Mouse (Mus musculus): ENCODE results near the gene Kirrel2.

Gene Kirrel2

GRCm38 (mm10) chr7:30453327-30453726 is 4.2 kb downstream of the Kirrel2 start:
- DNase-seq (ENCODE audit: low read depth, low spot score), result no peak

- DNase-seq (ENCODE audit: low read depth, low spot score), result no peak
Measured at GRCm38 (mm10) chr7:30450241-30450640, 7.2 kb downstream of the Kirrel2 start.

GRCm38 (mm10) chr7:30444971-30445751 is 12.3 kb downstream of the Kirrel2 start, which contains the start of gene Aplp1:
TSS of gene Aplp1 (minus strand) at chr7:30445535.
- DNase-seq (ENCODE audit: low read depth, low spot score), result no peak

- DNase-seq (ENCODE audit: low read depth, low spot score), result peak; percentile 71
Measured at GRCm38 (mm10) chr7:30444154-30444970, 13.1 kb downstream of the Kirrel2 start.

- no peak for DNase-seq (ENCODE audit: low read depth, low spot score)
Measured at GRCm38 (mm10) chr7:30443696-30444095, 13.8 kb downstream of the Kirrel2 start.

- peak; percentile 64 for DNase-seq (ENCODE audit: low read depth, low spot score)
Measured at GRCm38 (mm10) chr7:30440697-30441096, 16.8 kb downstream of the Kirrel2 start.

GRCm38 (mm10) chr7:30439734-30440133 is 17.8 kb downstream of the Kirrel2 start:
- DNase-seq (ENCODE audit: low read depth, low spot score), result no peak

GRCm38 (mm10) chr7:30436879-30437278 is 20.6 kb downstream of the Kirrel2 start:
- no peak for DNase-seq (ENCODE audit: low read depth, low spot score)

- DNase-seq (ENCODE audit: low read depth, low spot score), result no peak
Measured at GRCm38 (mm10) chr7:30435156-30435555, 22.3 kb downstream of the Kirrel2 start.

- DNase-seq (ENCODE audit: low read depth, low spot score), result no peak
Measured at GRCm38 (mm10) chr7:30434701-30435100, 22.8 kb downstream of the Kirrel2 start.

GRCm38 (mm10) chr7:30434238-30434637 is 23.3 kb downstream of the Kirrel2 start:
- peak; percentile 62 for DNase-seq (ENCODE audit: low read depth, low spot score)

- DNase-seq (ENCODE audit: low read depth, low spot score), result peak; percentile 36
Measured at GRCm38 (mm10) chr7:30431793-30432192, 25.7 kb downstream of the Kirrel2 start.

GRCm38 (mm10) chr7:30430191-30430590 is 27.3 kb downstream of the Kirrel2 start:
- DNase-seq (ENCODE audit: low read depth, low spot score), result no peak

- DNase-seq (ENCODE audit: low read depth, low spot score), result no peak
Measured at GRCm38 (mm10) chr7:30429327-30429726, 28.2 kb downstream of the Kirrel2 start.

- no peak for DNase-seq (ENCODE audit: low read depth, low spot score)
Measured at GRCm38 (mm10) chr7:30423071-30423641, 34.3 kb downstream of the Kirrel2 start.

- no peak for DNase-seq (ENCODE audit: low read depth, low spot score)
Measured at GRCm38 (mm10) chr7:30422560-30422959, 34.9 kb downstream of the Kirrel2 start.

- peak; percentile 90 for DNase-seq (ENCODE audit: low read depth, low spot score)
Measured at GRCm38 (mm10) chr7:30421890-30422435, 35.5 kb downstream of the Kirrel2 start.

- peak; percentile 38 for DNase-seq (ENCODE audit: low read depth, low spot score)
Measured at GRCm38 (mm10) chr7:30421175-30421889, 36.2 kb downstream of the Kirrel2 start, which contains the start of gene Nfkbid. TSS of gene Nfkbid (plus strand) at chr7:30421732.

- DNase-seq (ENCODE audit: low read depth, low spot score), result no peak
Measured at GRCm38 (mm10) chr7:30420673-30421072, 36.8 kb downstream of the Kirrel2 start.

- DNase-seq (ENCODE audit: low read depth, low spot score), result no peak
Measured at GRCm38 (mm10) chr7:30419561-30420499, 37.7 kb downstream of the Kirrel2 start, which contains the start of gene Hcst. TSS of gene Hcst (minus strand) at chr7:30419854.

Measured in mesoderm, embryonic 11.5 days (tissue).